Mouse (Mus musculus) spleen, embryonic (tissue): ENCODE data around the gene Metrnl.

Experiments
- CTCF ChIA-PET: fragments of 350-600 bp; sonication (Branson Sonifier 250); formaldehyde crosslinking; loops from one replicate; lab custom pipeline; 2022; lab: Charles Lee

Metrnl gene

DNA sequence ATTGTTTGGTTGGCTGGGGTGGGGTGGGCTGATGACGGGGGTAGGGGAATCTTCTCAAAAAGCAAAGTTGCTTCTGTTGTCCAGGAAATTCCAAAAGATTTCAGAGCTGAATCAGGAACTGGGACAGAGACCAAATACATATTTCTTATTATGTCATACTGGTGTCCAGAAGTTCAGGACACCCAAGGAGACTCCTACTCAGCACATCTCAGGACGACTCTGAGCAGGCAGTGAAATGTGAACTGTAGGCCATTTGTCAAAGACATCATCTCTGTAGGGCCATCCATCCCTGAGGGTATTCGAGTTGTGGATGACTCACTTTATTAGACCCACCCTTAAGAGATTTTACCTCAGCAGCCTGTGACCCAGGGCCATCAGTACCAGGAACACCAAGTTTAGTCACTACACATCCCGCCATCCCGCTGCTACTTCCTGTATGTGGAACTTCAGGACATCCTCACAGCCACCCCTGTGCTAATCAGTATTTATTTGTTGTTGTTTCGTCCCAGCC, 15.8 kb upstream of the Metrnl start:
- CTCF ChIA-PET: no interaction called here

DNA sequence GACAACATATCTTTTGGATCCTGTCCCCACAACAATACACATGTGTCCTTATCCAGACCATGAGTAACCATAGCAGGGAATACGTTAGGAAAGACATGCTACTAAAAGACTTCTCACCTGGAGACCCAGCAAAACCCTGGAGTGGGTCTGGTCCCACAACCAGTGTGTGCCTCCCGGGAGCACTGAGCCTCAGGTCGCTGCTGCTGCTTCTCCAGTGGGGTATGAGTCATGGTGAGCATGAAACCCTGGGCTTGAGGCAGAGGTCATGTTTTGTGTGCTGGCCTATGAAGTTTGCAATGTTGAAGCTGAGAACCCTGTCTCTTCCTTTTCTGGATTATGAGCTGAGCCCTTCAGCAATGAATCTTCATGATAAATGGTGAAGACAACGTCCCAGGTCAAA, 15.3 kb upstream of the Metrnl start:
- CTCF ChIA-PET: no interaction called here

DNA sequence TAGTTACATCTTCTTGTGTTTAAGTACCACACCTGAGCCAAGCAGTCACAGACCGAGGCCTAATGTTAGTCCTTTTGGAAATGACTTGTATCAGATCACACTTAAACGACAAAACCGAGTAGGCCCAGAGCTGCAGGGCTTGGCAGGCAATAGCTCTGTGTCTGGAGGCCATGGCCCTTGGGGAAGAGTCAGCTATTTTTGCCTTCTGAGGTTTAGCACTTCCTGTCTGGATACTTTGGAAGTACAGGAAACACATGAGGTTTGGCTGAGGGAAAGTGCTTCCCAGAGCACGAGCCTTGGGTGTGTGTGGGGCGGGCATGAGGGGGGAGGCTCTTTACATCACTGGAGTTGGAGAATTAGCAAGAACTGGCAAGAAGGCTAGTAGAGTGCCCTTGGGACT, 14.7 kb upstream of the Metrnl start:
- CTCF ChIA-PET: no interaction called here

DNA sequence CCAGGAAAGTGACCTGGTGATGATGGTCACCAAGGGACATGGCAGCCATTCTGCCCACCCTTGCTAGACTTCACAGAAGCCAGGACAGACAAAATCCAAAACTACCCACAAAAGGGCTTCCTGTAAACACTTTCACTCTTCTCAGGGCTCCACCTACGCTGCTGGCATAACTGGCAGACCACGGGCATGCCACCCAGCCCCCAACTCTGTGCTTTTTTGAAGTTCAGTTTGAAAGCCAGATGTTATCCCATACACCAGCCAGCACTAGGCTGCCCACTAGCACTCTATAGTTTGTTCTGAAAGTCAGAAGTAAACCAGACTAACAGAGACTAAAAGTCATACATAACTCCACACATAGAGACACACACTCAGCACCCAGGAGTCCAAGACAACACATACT, 13.3 kb upstream of the Metrnl start:
- CTCF ChIA-PET: no interaction called here

DNA sequence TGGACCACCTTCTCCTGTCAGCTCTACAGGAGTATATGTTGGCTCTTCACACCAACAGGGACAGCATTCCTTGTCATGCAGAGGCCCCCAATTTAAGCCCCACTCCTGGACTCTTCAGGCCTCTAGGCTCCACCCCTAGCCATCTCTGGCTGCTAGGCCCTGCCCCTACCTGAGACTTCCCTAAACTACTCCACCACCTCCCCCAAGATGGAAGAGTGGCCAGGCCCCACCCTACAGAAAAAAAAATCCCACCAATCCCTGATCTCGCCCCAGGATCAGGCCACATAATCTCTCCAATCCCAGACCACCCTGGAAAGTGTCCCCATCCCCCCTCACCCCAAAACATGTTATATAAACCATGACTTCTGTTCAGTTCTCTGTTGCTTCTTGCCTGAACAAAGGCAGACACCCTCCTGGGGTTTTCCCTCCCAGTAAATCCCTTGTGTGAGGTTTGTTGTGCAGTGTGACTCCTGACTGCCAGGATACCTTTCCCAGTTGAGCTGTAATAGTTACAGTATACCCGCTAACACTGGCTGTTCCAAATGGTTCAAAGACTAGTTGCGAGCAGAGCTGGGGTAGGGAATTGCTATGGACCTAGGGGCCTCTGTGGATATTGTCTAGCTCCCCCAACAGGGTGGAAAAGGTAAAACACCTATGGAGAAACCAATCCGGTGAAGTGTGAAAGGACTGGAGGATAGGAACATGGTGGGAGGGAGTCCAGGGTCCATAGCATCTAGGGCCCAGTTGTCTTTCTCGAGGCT, 5.9 kb upstream of the Metrnl start:
- CTCF ChIA-PET: interaction anchor here (0.7 kb wide), 1 partner anchor 32 kb away, joined by 3 read pairs; no protein-coding TSS in a partner anchor

DNA sequence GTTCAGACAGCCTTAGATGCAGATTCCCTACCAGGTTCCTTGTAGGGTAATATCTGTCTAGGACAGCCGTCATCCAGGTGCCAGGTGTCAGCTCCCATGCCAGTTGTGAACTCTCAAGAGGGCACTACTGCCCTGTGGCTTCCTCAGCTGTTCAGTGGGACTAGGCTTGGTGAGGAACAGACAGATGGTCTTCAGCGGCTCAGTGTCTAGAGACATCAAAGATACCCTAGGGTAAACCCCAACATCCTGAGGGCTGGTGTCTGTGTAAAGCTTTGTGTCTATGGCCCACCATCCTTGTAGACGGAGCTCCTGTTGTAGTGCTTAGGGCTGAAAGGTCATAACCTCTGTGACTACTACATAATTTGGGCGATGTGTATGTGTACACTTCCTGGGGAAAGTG, 4.1 kb upstream of the Metrnl start:
- CTCF ChIA-PET: interaction anchor here (0.6 kb wide), 1 partner anchor 8 kb away, joined by 3 read pairs; no protein-coding TSS in a partner anchor

DNA sequence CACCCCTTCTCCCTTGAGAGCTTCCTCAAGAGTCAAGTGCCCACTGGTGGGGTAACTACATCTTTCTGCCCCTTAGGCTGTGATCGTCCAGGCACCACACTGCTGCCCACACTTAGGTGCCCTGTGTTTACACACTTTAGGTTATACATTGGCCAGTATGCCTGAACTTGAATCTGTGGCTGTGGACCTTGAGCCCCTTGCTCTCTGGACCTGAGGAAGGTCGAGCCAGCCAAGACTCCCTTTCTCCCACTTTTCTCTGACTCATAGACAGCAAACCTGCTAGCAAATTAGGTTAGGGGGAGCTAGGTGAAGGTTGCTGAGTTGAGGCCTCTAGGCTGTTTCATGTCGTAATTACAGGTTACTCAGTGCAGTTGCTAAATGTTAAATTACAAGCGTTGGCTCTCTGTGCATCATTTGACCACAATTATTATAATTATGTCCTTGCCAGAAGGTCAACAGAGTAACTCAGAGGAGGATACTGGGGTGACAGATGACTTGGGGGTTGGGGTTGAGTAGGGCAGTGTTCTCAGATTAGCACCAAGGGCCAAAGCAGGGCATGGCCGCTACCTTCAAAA, 2.9 kb upstream of the Metrnl start:
- CTCF ChIA-PET: no interaction called here

DNA sequence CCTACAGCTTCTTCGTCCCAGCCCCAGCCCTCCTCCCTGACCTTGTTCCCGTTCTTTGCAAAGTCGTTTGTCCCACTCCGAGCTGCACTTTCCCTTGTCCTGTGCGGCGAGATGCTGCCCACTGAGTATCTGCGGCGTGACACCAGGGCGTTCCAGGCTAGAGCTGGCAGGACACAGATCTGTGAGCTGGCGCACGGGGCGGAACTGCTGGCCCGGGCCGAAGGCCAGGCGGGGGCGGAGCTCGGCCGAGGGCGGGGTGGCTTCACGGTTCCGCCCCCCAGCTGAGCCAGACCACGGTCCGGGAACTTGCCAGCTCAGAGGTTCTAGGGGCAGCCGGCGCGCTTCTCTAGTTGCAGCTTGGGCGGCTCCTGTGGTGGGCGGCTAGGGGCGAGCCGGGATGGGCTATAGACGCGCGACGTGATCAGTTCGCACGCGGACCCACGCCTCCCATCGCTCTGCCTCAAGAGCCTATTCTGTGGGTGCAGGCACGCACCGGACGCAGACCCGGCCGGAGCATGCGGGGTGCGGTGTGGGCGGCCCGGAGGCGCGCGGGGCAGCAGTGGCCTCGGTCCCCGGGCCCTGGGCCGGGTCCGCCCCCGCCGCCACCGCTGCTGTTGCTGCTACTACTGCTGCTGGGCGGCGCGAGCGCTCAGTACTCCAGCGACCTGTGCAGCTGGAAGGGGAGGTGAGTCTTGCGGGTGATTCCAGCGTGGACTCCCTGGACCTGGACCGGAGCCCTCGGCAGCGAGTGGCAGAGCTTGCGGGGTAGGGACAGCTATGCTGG, 959 bp downstream of the Metrnl start:
- CTCF ChIA-PET: no interaction called here

DNA sequence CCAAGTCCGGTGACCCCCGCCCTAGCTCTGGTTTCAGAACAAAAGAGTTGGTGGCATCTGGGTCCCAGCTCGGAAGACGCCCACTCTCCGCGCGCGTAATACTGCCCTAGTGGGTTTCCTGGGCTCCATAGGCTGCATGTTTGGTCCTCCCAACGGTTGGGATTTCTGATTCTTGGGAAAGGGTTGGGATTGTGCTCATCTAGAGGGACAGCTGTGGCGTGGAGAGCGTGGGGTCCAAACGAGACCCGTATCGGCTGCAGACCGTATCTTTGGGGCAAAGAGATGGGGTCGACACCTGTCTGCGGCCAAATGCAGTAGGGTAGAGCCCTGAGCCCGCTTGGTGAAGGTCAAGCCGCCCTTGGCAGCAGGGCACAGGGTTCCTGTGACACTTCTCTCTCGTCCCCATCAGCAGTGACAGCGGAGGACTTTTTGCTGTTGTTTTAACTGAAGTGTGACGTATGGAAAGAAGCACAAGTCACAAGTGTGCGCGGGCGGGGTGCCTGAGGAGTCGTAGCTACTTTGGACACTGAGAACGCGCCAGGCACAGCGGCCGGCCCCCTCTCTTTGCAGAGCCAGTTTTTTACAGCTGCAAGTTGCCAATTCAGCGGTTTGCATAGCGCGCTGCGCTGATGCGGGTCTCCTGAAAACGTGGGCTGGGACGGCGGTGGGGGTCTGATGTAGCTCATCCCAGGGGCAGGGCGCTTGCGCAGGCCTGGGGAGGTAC, 1.7 kb downstream of the Metrnl start:
- CTCF ChIA-PET: no interaction called here

DNA sequence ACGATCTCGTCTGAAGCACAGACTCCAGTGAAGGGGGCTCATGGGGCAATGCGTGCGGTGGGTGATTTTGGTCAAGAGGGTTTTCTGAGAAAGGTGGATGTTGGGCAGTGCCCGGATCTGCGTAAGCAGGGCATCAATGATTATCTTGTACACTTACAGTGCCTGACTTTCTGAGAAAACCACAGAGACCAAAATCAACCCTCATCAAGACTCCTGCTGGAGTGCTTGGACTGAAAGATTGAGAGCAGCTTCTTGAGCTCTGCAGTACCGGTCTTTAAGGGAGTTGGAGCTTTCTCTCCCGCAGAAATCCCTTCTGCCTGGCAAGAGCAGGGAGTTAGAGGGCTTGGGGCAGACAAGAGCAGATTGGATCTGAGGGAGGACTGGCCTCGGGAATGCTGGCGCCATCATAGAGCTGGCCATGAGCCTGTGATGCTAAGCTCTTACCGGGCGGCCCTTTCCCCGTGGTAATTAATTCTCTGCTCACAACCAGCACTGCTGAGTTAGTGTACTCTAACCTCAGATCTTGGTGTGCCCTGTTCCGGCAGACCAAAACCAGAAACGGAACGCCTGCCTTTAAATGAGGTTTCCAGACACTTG, 2.4 kb downstream of the Metrnl start:
- CTCF ChIA-PET: no interaction called here

DNA sequence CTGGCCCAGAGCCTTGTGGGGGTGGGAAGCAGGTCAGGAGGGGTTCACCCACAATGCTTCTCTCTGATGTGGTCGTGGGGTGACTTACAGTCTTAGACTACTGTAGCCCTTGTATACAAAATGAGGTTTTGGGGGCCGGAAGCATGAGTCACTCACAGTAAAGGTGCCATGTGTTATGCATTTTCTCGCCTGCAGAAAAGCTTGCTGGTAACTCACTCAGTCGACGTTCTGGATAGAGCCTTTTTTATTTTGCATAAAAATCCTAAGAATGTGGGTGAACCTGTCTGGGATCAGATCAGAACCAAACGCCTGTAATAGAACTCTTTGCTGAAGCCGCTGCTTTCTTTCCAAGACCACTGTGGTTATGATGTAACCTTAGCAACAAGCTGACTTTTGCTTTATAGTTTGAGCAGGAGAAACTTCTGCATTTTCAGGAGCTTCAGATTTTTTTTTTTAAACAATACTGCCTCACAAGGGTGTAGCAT, 5.2 kb downstream of the Metrnl start:
- CTCF ChIA-PET: no interaction called here

DNA sequence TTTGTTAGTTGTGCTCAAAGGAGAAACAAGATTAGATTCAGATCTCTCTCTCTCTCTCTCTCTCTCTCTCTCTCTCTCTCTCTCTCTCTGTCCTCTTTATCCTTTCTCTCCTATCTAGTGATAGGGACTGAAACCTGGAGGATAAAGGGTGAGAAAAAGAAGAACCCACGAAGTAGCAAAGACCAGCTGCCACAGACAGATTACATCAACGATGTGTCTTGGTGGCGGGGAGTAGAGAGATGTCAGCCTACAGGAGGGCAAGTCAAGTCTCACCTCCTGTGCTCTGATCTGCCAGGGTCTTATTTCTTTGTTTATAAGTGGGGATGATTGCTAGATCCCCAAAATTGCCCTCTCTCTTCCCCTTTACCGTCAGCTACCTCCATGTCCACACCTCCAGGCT, 7.9 kb downstream of the Metrnl start:
- CTCF ChIA-PET: no interaction called here

DNA sequence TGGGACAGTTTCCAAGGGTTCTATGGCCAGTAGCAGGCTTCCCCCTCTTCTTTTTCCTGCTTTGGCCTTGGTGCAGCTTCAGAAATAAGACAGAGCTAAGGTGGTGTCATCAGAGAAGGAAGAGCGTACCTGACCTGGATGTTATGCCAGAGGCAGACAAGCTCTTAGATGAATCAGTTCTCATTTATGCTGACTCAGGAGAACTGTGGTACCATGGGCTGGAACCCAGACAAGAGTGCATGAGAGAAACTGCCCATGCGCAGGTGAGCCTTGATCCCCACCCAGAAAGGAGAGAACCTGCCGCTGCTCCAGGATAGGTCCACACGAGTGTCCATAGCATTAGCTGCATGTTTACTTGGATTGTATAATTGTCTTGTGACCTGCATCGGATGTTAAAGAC, 8.9 kb downstream of the Metrnl start:
- CTCF ChIA-PET: no interaction called here

DNA sequence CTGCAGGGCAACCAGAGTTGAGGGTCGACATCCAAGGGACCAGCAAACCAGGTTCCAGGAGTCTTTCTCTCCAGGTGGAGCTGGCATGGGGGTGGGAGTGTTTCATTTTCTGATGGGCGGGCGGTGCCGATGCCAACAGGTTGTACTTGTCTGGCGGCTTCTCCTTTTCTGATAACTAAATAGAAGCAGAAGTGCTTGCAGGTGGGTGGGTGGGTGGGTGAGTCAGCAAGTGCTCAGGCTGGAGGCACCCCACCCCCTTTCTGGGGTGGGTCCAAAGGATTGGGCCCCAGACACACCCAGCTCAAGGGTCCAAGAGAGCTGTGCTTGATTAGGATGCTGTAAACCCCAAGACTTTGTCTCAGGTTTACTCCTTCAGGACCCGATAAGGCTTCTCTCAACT, 11.6 kb downstream of the Metrnl start:
- CTCF ChIA-PET: interaction anchor here (0.6 kb wide), 1 partner anchor 190 kb away, joined by 3 read pairs; no protein-coding TSS in a partner anchor

DNA sequence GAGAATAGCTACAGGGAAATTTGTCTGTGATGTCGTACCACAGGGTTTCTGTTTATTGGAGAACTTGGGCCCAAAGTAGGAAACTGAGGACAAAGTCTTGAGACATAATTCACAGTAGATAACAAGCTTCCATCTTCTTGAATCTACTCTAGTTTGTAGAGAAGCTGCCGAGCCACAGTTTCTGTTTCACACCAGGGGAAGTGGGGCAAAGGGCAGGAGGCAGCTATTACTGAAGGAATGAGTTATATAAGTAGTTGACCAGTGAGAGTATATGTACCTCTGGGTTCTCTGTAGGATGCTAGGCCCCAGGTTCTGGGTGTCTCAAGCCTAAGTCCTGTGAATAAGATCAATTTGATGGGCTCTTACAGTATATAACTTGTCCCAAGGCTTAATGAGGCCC, 12.2 kb downstream of the Metrnl start:
- CTCF ChIA-PET: no interaction called here

DNA sequence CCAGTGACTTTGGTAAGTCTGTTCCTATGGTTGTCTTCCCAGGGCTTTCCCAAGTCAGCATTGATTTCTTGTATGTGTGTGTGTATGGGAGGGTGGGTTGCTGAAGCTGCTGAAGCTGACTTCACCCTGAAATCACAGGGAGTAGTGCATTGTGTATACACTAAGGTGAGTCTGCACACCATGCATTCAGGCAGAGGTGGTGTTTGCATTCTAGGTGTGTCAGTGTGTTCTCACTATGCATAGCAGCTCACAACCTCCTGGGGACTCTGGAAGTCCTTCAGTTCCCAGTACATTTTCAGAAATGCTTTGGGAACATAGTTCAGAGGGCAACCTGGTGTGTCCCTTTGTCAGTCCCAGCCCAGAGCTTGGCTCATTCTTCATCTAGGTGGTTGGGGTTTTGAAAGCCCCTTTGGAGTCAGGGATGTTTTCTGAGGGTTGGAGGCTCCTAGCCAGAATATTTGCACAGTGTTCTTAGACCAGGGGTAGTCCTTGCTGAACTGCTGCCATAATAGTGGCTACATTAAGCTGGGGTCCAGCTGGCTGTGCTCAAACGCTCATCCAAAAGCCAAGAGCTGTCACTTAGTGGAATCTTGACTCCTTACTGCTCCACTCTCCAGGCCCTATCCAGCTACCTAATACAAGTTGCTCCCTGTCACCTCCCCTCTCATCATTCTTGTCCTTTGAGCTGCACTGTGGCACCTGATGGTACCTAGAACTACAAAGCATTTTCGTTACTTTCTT, 13.6 kb downstream of the Metrnl start:
- CTCF ChIA-PET: no interaction called here

DNA sequence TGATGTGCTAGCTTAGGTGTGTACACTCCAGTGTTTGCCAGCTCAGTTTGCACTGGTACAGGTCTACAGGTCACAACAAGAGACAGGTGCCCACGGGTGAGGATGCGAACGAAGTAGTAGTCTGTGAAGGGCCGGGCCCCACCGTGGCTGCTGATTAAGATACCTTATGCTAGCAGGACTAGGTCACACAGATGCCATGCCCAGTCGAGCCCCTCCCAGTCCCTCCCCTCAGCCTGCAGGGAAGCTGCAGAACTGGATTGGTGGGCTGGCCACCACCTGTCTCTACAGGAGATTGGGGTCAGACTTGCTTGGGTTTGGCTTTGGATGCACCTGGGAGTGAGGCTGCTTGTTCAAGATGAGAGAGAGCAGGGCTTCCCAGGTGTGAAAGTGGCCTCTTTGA, 16.4 kb downstream of the Metrnl start:
- CTCF ChIA-PET: interaction anchor here (0.7 kb wide), 1 partner anchor 82 kb away, joined by 5 read pairs; no protein-coding TSS in a partner anchor

DNA sequence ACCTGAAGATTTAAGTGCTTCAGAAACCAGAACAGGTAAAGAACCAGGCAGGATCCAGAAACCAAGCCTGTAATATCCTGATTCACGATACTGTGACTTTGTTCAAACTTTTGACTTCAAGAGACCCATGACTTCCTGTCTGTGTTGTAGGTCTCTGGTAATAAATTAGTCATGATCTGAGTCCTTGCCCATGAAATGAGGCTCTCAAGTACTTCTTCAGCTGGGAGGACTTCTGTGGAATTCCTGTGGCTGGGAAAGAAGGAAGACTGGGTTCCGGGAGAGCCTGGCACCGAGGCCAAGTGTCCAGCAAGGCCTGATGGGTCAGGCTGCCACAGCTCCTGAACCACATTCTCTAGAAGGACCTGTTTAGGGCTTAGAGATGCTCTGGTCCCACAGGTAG, 19.4 kb downstream of the Metrnl start:
- CTCF ChIA-PET: no interaction called here

DNA sequence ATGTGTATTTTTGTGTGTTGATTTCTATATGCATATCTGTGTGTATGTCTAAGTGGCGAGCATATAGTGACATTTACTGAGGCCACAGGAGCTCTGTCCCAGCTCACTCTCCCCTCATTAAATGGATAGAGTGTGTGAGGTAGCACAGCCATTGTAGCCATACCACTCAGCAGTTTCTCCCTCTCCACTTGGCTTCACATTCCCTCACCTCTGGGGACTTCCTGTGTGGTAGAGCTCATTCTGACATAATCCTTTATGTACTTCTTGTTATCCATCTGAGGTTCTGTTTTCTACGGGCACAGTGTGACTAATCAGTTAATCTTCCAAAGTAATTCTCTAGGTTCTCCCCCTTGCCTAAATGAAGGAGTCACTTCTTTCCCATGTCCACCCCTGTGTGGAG, 21.1 kb downstream of the Metrnl start:
- CTCF ChIA-PET: no interaction called here

DNA sequence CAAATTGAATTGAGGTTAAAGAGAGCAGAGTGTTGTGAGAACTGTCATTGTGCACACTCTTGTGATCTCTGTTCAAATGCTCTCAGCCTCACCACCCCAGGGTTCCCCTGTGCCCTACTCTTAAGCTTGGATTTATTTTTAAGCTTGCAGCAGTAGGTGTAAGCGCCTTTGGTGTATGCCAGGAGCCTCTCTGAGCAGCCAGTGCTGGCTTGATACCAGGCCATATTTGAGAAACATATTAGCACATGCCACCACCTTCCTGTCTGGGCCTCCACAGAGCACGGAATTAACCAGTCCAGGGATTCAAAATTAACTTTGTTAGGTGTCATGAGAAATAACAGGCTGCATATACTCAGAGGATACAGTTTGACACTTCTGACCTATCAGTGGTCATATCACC, 25.3 kb downstream of the Metrnl start:
- CTCF ChIA-PET: no interaction called here
